Mouse (Mus musculus) liver, postnatal 0 days (tissue): ENCODE data around the gene Rpl3l. TPM values are rescaled to one million over a fixed set of nuclear protein-coding genes. Genes with fewer than 3 reads are reported as not detected.

Source experiments
- ATAC-seq: fragments of 200-750 bp; cut with Nextera tagmentation; 2 replicates; pipeline ENCODE4 v1.8.0; 2017; ENCODE audit warnings: mild to moderate bottlenecking, moderate library complexity
- DNase-seq: peaks from one replicate; pipeline ENCODE4 v3.0.0-alpha.2; 2016
- H3K27ac ChIP-seq: fragments of 300-500 bp; sonication (generic); 2 replicates; pipeline ENCODE4 v1.5.1; 2014; ENCODE audit warnings: antibody characterized with exemption, moderate library complexity, mild to moderate bottlenecking, low read depth
- H3K27me3 ChIP-seq: fragments of 300-500 bp; sonication (generic); 2 replicates; pipeline ENCODE4 v1.6.1; 2014; ENCODE audit warnings: low read length, control low read depth, mixed read lengths; ENCODE audit not compliant: insufficient read depth
- H3K36me3 ChIP-seq: fragments of 300-500 bp; sonication (generic); replicated peaks from 2 replicates; pipeline ENCODE4 v1.6.1; 2014; ENCODE audit warnings: mild to moderate bottlenecking, control low read depth, low read length, moderate library complexity, mixed read lengths; ENCODE audit not compliant: insufficient read depth
- H3K4me1 ChIP-seq: fragments of 300-500 bp; sonication (generic); 2 replicates; pipeline ENCODE4 v1.6.1; 2014; ENCODE audit warnings: antibody characterized with exemption, mild to moderate bottlenecking, control low read depth; ENCODE audit not compliant: insufficient read depth
- H3K4me2 ChIP-seq: fragments of 300-500 bp; sonication (generic); 2 replicates; pipeline ENCODE4 v1.6.1; 2014; ENCODE audit warnings: low read depth, mild to moderate bottlenecking, low read length, moderate library complexity, mixed read lengths
- H3K4me3 ChIP-seq: fragments of 300-500 bp; sonication (generic); 2 replicates; pipeline ENCODE4 v1.5.1; 2014; ENCODE audit warnings: low read depth, low read length
- H3K9ac ChIP-seq: fragments of 300-500 bp; sonication (generic); replicated peaks from 2 replicates; pipeline ENCODE4 v1.6.1; 2014; ENCODE audit warnings: mild to moderate bottlenecking, moderate library complexity
- H3K9me3 ChIP-seq: fragments of 300-500 bp; sonication (generic); 2 replicates; pipeline ENCODE4 v1.6.1; 2016; ENCODE audit warnings: mild to moderate bottlenecking, control low read depth, low read length, mixed read lengths
- CTCF ChIP-seq: sonication (generic); IDR thresholded peaks from 2 replicates; pipeline ENCODE4 v1.5.1; 2016; ENCODE audit warnings: antibody characterized with exemption, low read depth
- EP300 ChIP-seq: IDR thresholded peaks from 2 replicates; pipeline ENCODE4 v1.6.1; 2016; ENCODE audit warnings: antibody characterized with exemption, low read depth, mild to moderate bottlenecking
- WGBS: fragments of 180-500 bp; shearing (Covaris S2); extraction: QIAGEN DNeasy Blood & Tissue Kit; methylation state at CpG from one replicate; pipeline ENCODE4 v1.1.7; 2014; ENCODE audit not compliant: insufficient replicate concordance; 5-methylcytosine and 5-hydroxymethylcytosine counted together
- polyA plus RNA-seq: library from polyadenylated mRNA; unstranded; fragments of >200 nt; fragmentation: Nextera tagmentation; extraction: Ambion mirVana; gene quantifications from 2 replicates; pipeline ENCODE4 v1.2.1, GENCODE M21; 2015

The Rpl3l gene
- polyA plus RNA-seq, 1 experiment from 2014 or later, result 0.14 TPM

- H3K27me3 ChIP-seq, result no peaks in the 10 kb centered on the region
- H3K4me3 ChIP-seq, result no peak overlapping the region
- WGBS, result 42% methylated on average over 2 of the region's 2 CpGs
- no peaks in the 10 kb centered on the region for H3K4me1 ChIP-seq
- H3K9me3 ChIP-seq, result no peaks in the 10 kb centered on the region
- no peak for DNase-seq
- H3K4me2 ChIP-seq, result no peak overlapping the region
- TF ChIP-seq CTCF, result no peak
- no peak for TF ChIP-seq EP300
- H3K27ac ChIP-seq, result no peak overlapping the region
- no peak for ATAC-seq
- H3K9ac ChIP-seq, result no peak overlapping the region
- H3K36me3 ChIP-seq, result no peaks in the 10 kb centered on the region
Measured at GRCm38 (mm10) chr17:24780821-24781220, 53.2 kb downstream of the Rpl3l start.

Other genes with a start within 250 kb of the Rpl3l start
- gene Mlst8, start 248.7 kb upstream of the Rpl3l start, polyA plus RNA-seq, result 6.2 and 8.1 TPM in 2 replicates
- not detected in 2 replicates for gene Caskin1, start 239.2 kb upstream of the Rpl3l start, polyA plus RNA-seq
- 14.1 and 17.2 TPM in 2 replicates for gene Traf7, start 199.9 kb upstream of the Rpl3l start, polyA plus RNA-seq
- gene Rab26, start 193.6 kb upstream of the Rpl3l start, polyA plus RNA-seq, result 0.45 and 0.81 TPM in 2 replicates
- gene Pkd1, start 178.0 kb upstream of the Rpl3l start, polyA plus RNA-seq, result 2.7 and 2.8 TPM in 2 replicates
- 9.3 and 11.3 TPM in 2 replicates for gene Tsc2, start 95.2 kb upstream of the Rpl3l start, polyA plus RNA-seq
- 3.6 and 4.3 TPM in 2 replicates for gene Nthl1, start 95.1 kb upstream of the Rpl3l start, polyA plus RNA-seq
- gene Slc9a3r2, start 77.5 kb upstream of the Rpl3l start, polyA plus RNA-seq, result 12.5 and 13.3 TPM in 2 replicates
- not detected in 2 replicates for gene Npw, start 69.4 kb upstream of the Rpl3l start, polyA plus RNA-seq
- 7.2 and 7.6 TPM in 2 replicates for gene Zfp598, start 58.1 kb upstream of the Rpl3l start, polyA plus RNA-seq
- gene Syngr3, start 37.9 kb upstream of the Rpl3l start, polyA plus RNA-seq, result 0.11 TPM in 2 replicates
- 46.5 and 50.7 TPM in 2 replicates for gene Gfer, start 31.7 kb upstream of the Rpl3l start, polyA plus RNA-seq
- gene Noxo1, start 31.6 kb upstream of the Rpl3l start, polyA plus RNA-seq, result 0.51 and 0.58 TPM in 2 replicates
- gene Tbl3, start 20.2 kb upstream of the Rpl3l start, polyA plus RNA-seq, result 18.1 and 21.5 TPM in 2 replicates
- gene Rnf151, start 9.8 kb upstream of the Rpl3l start, polyA plus RNA-seq, result not detected in 2 replicates
- gene Rps2, start 9.7 kb upstream of the Rpl3l start, polyA plus RNA-seq, result 819 and 856 TPM in 2 replicates
- 355 TPM in 2 replicates for gene Ndufb10, start 3.3 kb upstream of the Rpl3l start, polyA plus RNA-seq
- gene Msrb1, start 8.8 kb downstream of the Rpl3l start, polyA plus RNA-seq, result 116 and 119 TPM in 2 replicates
- 0.20 and 0.64 TPM in 2 replicates for gene Hs3st6, start 25.2 kb downstream of the Rpl3l start, polyA plus RNA-seq
- 0.97 and 1.2 TPM in 2 replicates for gene Meiob, start 76.5 kb downstream of the Rpl3l start, polyA plus RNA-seq
- 233 and 241 TPM in 2 replicates for gene Hagh, start 112.3 kb downstream of the Rpl3l start, polyA plus RNA-seq
- 84.9 and 90.0 TPM in 2 replicates for gene Fahd1, start 122.5 kb downstream of the Rpl3l start, polyA plus RNA-seq
- gene Igfals, start 138.2 kb downstream of the Rpl3l start, polyA plus RNA-seq, result 28.0 and 32.4 TPM in 2 replicates
- gene Nubp2, start 158.5 kb downstream of the Rpl3l start, polyA plus RNA-seq, result 41.5 and 46.4 TPM in 2 replicates
- gene Spsb3, start 158.8 kb downstream of the Rpl3l start, polyA plus RNA-seq, result 43.5 and 45.5 TPM in 2 replicates
- gene Eme2, start 167.3 kb downstream of the Rpl3l start, polyA plus RNA-seq, result 11.3 and 11.9 TPM in 2 replicates
- gene Mrps34, start 167.3 kb downstream of the Rpl3l start, polyA plus RNA-seq, result 99.6 and 101 TPM in 2 replicates
- 37.1 and 37.8 TPM in 2 replicates for gene Nme3, start 168.7 kb downstream of the Rpl3l start, polyA plus RNA-seq
- gene Mapk8ip3, start 209.2 kb downstream of the Rpl3l start, polyA plus RNA-seq, result 4.0 and 4.5 TPM in 2 replicates
- gene Jpt2, start 232.9 kb downstream of the Rpl3l start, polyA plus RNA-seq, result 22.4 and 25.1 TPM in 2 replicates